Mouse (Mus musculus) CH12F3 (cell line): ENCODE results near the gene Taf9.

Experiments
- in situ Hi-C: fragments of 300-500 bp; cut with MboI; formaldehyde crosslinking; loops from 2 replicates; pipeline ENCODE4 v1.14.3; 2020; ENCODE audit warnings: low sequenced_read_pairs

Taf9 gene

GRCm38 (mm10) chr13:100651439-100652186 is at the start of gene Taf9:
Gene Taf9 (plus strand): TSS chr13:100651579.
- in situ Hi-C loops: no loop called here

- in situ Hi-C loops: no loop called here
Measured at GRCm38 (mm10) chr13:100602239-100602902, 49.0 kb upstream of the Taf9 start.

- in situ Hi-C loops: no loop called here
Measured at GRCm38 (mm10) chr13:100603031-100603737, 48.2 kb upstream of the Taf9 start.

GRCm38 (mm10) chr13:100603738-100604095 is 47.7 kb upstream of the Taf9 start:
- in situ Hi-C loops: no loop called here

GRCm38 (mm10) chr13:100605845-100606244 is 45.5 kb upstream of the Taf9 start:
- in situ Hi-C loops: no loop called here

GRCm38 (mm10) chr13:100607756-100608155 is 43.6 kb upstream of the Taf9 start:
- in situ Hi-C loops: no loop called here

GRCm38 (mm10) chr13:100611266-100611665 is 40.1 kb upstream of the Taf9 start:
- in situ Hi-C loops: no loop called here

- in situ Hi-C loops: no loop called here
Measured at GRCm38 (mm10) chr13:100612251-100612650, 39.1 kb upstream of the Taf9 start.

- in situ Hi-C loops: no loop called here
Measured at GRCm38 (mm10) chr13:100612903-100613302, 38.5 kb upstream of the Taf9 start.

GRCm38 (mm10) chr13:100616181-100617087 is 34.9 kb upstream of the Taf9 start, which contains the start of gene Marveld2:
Gene Marveld2 (minus strand): TSS chr13:100616971.
- in situ Hi-C loops: no loop called here

- in situ Hi-C loops: no loop called here
Measured at GRCm38 (mm10) chr13:100617583-100617982, 33.8 kb upstream of the Taf9 start.

- in situ Hi-C loops: no loop called here
Measured at GRCm38 (mm10) chr13:100622241-100622640, 29.1 kb upstream of the Taf9 start.

- in situ Hi-C loops: loop anchor here (25.0 kb wide), 1 partner anchor 597 kb away; no protein-coding TSS in a partner anchor
Measured at GRCm38 (mm10) chr13:100634106-100634691, 17.2 kb upstream of the Taf9 start.

- in situ Hi-C loops: loop anchor here (25.0 kb wide), 1 partner anchor 605 kb away; no protein-coding TSS in a partner anchor
Measured at GRCm38 (mm10) chr13:100642471-100643209, 8.7 kb upstream of the Taf9 start.

GRCm38 (mm10) chr13:100648223-100648622 is 3.2 kb upstream of the Taf9 start:
- in situ Hi-C loops: loop anchor here (25.0 kb wide), 1 partner anchor 611 kb away; no protein-coding TSS in a partner anchor

GRCm38 (mm10) chr13:100650550-100651438 is 585 bp upstream of the Taf9 start, which contains the start of the genes Ak6 and Rad17:
Gene Ak6 (plus strand): TSS chr13:100650979.
Gene Rad17 (minus strand): TSS chr13:100651051.
- in situ Hi-C loops: no loop called here

- in situ Hi-C loops: no loop called here
Measured at GRCm38 (mm10) chr13:100658091-100658490, 6.7 kb downstream of the Taf9 start.

GRCm38 (mm10) chr13:100659864-100660456 is 8.6 kb downstream of the Taf9 start:
- in situ Hi-C loops: no loop called here
